In the genomic region with DNA sequence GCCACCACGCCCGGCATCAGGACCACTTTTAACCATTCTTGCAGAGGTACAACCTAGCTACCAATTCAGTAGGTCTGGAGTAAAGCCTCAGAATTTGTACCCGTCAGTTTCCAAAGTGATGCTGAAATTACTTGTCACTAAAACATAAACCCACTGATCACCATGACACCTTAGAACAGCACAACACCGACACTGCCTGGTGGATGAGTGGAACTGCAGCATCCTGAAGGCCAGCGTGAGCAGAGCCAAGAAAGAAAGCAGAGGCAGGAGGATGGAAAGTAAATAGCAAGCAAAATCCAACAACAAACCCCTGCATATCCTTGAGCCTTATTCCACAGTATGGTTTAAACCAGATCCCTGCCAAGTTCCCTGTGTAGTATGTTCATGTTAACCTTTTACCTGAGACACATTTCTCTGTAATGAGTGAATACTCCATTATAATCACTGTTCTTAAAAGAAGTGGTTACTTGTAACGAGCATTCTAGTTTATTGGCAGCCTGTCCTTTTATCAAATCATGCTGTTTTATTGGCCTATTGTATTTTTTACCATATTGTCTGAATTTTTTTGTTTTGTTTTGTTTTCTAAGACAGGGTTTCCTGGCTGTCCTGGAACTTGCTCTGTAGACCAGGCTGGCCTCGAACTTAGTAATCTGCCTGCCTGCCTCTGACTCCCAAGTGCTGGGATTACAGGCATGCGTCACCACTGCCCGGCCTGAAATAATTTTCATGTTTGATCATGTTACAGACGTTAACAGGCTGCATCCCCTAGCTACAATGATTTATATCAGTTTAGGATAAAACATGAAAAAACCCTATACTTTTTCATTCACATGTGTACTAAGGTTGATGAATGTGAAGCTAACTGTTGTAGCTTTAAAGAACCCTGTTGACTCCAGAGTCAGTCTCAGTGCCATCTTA, we compare ENCODE assay signal across 7 mouse cellular contexts. TPM values are rescaled to one million over a fixed set of nuclear protein-coding genes. Genes with fewer than 3 reads are reported as not detected.
DNase-seq lines count a peak whose midpoint lies in the region; ATAC-seq lines count a peak whose summit lies in the region.

No protein-coding gene starts in this region.

- peak; percentile 90 for ATAC-seq in megakaryocyte, adult 5-6 weeks (ENCODE audit: poor library complexity, severe bottlenecking)

- DNase-seq in ovary, postnatal 36 days (ENCODE audit: low spot score), result peak; percentile 21
- DNase-seq in ovary, postnatal 10 days (ENCODE audit: low spot score), result no peak
- peak; percentile 43 for DNase-seq in adipocyte (ENCODE audit: low spot score)
- DNase-seq in embryo, embryonic 9.5 days (ENCODE audit: extremely low spot score), result peak; percentile 26
- peak; percentile 43 to 48 for DNase-seq in kidney, postnatal 4 days
- peak; percentile 57 to 62 for DNase-seq in spleen, postnatal 36 days (ENCODE audit: low spot score in 2 of 2)

RNA-seq across cellular contexts. Expression of gene Shcbp1l, which starts 26.5 kb away (rescaled TPM):
- total RNA-seq in megakaryocyte, adult 5-6 weeks (2015), result 0.13 and 2.4 TPM in 2 replicates
- total RNA-seq in megakaryocyte, adult 5-6 weeks (2017), result 0.08 and 0.51 TPM in 2 replicates

RNA-seq across cellular contexts. Expression of gene Dhx9, which starts 36.0 kb away (rescaled TPM):
- total RNA-seq in megakaryocyte, adult 5-6 weeks (2015), result 90.5 and 96.5 TPM in 2 replicates
- total RNA-seq in megakaryocyte, adult 5-6 weeks (2017), result 78.1 and 115 TPM in 2 replicates
